Mouse (Mus musculus) forebrain, embryonic 14.5 days (tissue): ENCODE measurements at regions not wholly inside any gene's neighbourhood (a gene's known extent, or its start where the extent isn't known, plus 50 kb on each side); places are given as distances from the start of the nearest gene placed in this dataset.

Experiments
- ATAC-seq: fragments of 200-750 bp; cut with Nextera tagmentation; 2 replicates; pipeline ENCODE4 v1.8.0; 2017; ENCODE audit warnings: mild to moderate bottlenecking, moderate library complexity
- DNase-seq: peaks from one replicate; pipeline ENCODE4 v3.0.0-alpha.2; 2015; ENCODE audit warnings: low spot score
- H3K27ac ChIP-seq: fragments of 300-500 bp; sonication (generic); 2 replicates; pipeline ENCODE4 v1.5.1; 2014; ENCODE audit warnings: low read depth, mild to moderate bottlenecking, control low read depth, low read length, moderate library complexity
- H3K27me3 ChIP-seq: fragments of 300-500 bp; sonication (generic); replicated peaks from 2 replicates; pipeline ENCODE4 v1.6.1; 2014; ENCODE audit warnings: low read length, control low read depth, mixed read lengths; ENCODE audit not compliant: control insufficient read depth, insufficient read depth
- H3K36me3 ChIP-seq: fragments of 300-500 bp; sonication (generic); 2 replicates; pipeline ENCODE4 v1.6.1; 2014; ENCODE audit warnings: low read length, control low read depth; ENCODE audit not compliant: control insufficient read depth, insufficient read depth
- H3K4me1 ChIP-seq: fragments of 300-500 bp; sonication (generic); 2 replicates; pipeline ENCODE4 v1.6.1; 2014; ENCODE audit warnings: antibody characterized with exemption, low read length, control low read depth; ENCODE audit not compliant: control insufficient read depth, insufficient read depth
- H3K4me2 ChIP-seq: fragments of 300-500 bp; sonication (generic); 2 replicates; pipeline ENCODE4 v1.6.1; 2014; ENCODE audit warnings: mild to moderate bottlenecking, control low read depth, low read length
- H3K4me3 ChIP-seq: fragments of 300-500 bp; sonication (generic); 2 replicates; pipeline ENCODE4 v1.5.1; 2014; ENCODE audit warnings: low read depth, low read length, control low read depth
- H3K9ac ChIP-seq: fragments of 300-500 bp; sonication (generic); 2 replicates; pipeline ENCODE4 v1.6.1; 2014; ENCODE audit warnings: mild to moderate bottlenecking, low read length, control low read depth, moderate library complexity
- H3K9me3 ChIP-seq: fragments of 300-500 bp; sonication (generic); replicated peaks from 2 replicates; pipeline ENCODE4 v1.6.1; 2016; ENCODE audit warnings: low read length, control low read depth, mixed read lengths; ENCODE audit not compliant: control insufficient read depth
- WGBS: fragments of 180-500 bp; shearing (Covaris S2); extraction: QIAGEN DNeasy Blood & Tissue Kit; methylation state at CpG from one replicate; pipeline ENCODE4 v1.1.7; 2014; 5-methylcytosine and 5-hydroxymethylcytosine counted together

DNA sequence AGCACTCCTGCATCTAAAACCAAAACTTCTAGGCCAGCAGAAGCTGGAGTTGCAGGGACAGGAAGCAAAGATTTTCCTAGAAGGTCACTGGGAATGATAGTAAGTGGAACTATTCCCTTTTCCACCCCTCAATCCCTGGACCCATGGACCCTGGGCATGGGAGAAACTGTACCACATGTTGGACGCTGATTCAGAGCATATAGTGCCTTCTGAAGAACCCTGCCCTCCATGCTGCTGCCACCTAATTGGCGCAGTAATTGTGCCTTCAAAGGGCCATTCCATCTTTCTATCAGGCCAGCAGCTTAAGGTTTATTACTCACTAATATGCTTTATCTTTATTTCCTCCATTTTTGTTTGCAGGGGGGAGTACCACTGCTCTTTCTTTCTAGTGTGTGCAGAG, 516.8 kb downstream of the Plekhb2 start:
- WGBS, result 86% methylated on average over 2 of the region's 2 CpGs
- Histone ChIP-seq H3K9me3 (no peaks in the 10 kb centered on the region), H3K36me3 (no peaks in the 10 kb centered on the region), H3K27me3 (no peaks in the 10 kb centered on the region), H3K4me3 (no peak overlapping the region), H3K27ac (no peak overlapping the region), H3K9ac (no peak overlapping the region), H3K4me2 (no peak overlapping the region), H3K4me1 (no peaks in the 10 kb centered on the region)
- no peak for DNase-seq
- no peak for ATAC-seq

DNA sequence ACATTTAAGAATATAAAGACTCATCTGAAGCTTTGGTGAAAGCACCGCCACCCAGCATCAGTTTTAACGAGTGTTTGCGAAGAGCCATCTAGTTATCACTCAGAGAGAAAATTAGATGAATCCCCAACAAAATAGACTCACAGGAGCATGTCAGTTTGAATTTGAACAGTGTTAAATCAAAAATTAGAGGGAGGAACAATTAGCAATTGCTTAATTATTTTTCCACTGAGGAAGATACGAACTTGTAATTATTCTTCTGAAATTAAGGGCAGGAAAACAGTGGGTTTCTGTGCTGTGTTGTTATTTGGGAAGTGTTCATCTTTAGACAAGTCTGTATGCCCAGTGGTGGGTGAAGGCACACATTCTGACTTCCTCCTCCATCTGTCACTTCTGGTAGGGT, 523.0 kb downstream of the Plekhb2 start:
- Histone ChIP-seq H3K4me2 (no peak overlapping the region), H3K36me3 (no peaks in the 10 kb centered on the region), H3K4me3 (no peak overlapping the region), H3K9ac (no peak overlapping the region), H3K27ac (no peak overlapping the region), H3K9me3 (no peaks in the 10 kb centered on the region), H3K4me1 (no peaks in the 10 kb centered on the region), H3K27me3 (no peaks in the 10 kb centered on the region)
- DNase-seq (no peak), ATAC-seq (no peak)
- 63% methylated on average over 4 of the region's 4 CpGs for WGBS

DNA sequence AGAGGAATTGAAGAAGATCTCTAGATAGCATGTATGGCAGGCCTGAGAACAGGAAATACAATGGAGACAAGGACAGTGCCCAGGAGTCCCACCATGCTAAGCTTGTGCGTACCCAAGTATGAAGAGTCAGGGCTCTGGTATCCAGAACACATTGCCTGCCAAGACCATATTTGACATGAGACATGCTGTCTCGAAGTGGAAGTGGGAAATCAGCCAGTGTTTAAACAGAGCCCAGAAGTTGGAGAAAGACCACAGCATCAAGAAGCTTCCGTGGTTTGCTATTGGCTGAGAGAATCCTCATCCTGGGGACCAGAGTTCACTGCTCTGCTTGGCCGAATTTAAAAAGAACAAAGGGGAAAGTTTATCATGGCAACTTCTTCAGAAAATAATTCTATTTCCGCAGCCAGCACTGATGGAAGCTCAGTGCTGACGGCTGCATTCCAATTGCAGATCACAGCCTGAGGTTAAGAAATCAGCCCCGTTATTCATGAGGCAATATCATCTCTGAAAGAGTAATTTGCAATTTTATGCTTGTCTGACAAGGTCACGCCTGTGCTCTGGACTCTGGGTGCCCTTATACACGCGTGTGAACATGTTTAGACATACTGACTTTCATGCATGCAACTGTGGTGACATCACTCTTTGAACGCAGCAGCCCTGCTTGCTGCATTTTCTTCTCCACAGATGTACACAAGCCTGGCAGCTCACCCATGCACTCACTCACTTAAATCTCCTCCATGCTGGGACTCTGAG, 531.0 kb downstream of the Plekhb2 start:
- H3K9ac ChIP-seq, result no peak overlapping the region
- no peak overlapping the region for H3K4me3 ChIP-seq
- no peak overlapping the region for H3K4me2 ChIP-seq
- DNase-seq (no peak), ATAC-seq (no peak)
- no peak overlapping the region for H3K27ac ChIP-seq
- no peaks in the 10 kb centered on the region for H3K9me3 ChIP-seq
- WGBS, result 84% methylated on average over 11 of the region's 11 CpGs
- no peaks in the 10 kb centered on the region for H3K36me3 ChIP-seq
- H3K4me1 ChIP-seq, result no peaks in the 10 kb centered on the region
- no peaks in the 10 kb centered on the region for H3K27me3 ChIP-seq

DNA sequence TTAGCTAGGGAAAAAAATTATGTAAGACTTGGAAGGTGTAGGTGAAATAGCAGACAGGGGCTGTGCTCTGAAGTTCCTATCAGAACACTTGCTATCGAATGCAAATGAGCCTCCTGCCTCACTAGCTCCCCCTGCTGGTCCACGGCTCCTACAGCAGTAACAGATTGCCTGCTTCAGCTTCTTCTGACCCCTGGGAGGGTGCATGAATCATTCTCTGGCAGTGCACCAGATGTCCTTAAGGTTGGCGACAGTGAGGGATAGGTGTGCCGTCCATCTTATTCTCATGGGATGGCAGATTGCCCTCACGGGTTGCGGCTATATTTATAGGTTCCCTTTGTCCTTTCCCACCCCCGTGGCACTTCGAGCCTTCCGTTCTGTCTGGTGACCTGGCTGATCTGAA, 535.7 kb downstream of the Plekhb2 start:
- Histone ChIP-seq H3K9ac (no peak overlapping the region), H3K27me3 (no peaks in the 10 kb centered on the region), H3K27ac (no peak overlapping the region), H3K4me3 (no peak overlapping the region), H3K36me3 (no peaks in the 10 kb centered on the region), H3K4me1 (no peaks in the 10 kb centered on the region), H3K4me2 (no peak overlapping the region), H3K9me3 (no peaks in the 10 kb centered on the region)
- ATAC-seq, result peak; percentile 20; the same call in 1 of the 2 replicates
- peak; percentile 69 for DNase-seq
- WGBS, result 55% methylated on average over 9 of the region's 9 CpGs

DNA sequence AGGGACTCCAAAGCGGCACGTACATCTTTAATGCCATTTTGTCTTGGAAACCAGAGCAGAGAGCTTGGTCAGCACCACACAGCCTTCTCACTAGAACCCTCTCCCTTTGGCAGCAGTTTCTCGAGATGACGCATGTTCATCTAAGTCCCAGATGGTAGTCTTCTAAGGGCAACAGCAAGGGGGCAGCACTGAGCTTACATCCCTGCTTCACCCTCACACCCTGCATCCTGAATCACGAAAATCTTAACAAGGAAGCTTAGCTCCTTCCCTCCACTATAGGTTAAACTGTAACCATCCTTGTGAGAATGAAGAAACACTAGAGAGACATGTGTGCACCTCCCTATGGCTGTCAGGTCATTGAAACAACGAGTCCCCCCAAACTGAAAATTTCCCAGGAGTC, 538.4 kb downstream of the Plekhb2 start:
- WGBS, result 36% methylated on average over 6 of the region's 6 CpGs
- DNase-seq (peak; percentile 68), ATAC-seq (0 out of 2 replicates have a peak, but pooled peaks have one; percentile 50)
- Histone ChIP-seq H3K4me3 (no peak overlapping the region), H3K9me3 (no peaks in the 10 kb centered on the region), H3K4me2 (no peak overlapping the region), H3K27me3 (no peaks in the 10 kb centered on the region), H3K36me3 (no peaks in the 10 kb centered on the region), H3K27ac (no peak overlapping the region), H3K9ac (no peak overlapping the region), H3K4me1 (no peaks in the 10 kb centered on the region)

DNA sequence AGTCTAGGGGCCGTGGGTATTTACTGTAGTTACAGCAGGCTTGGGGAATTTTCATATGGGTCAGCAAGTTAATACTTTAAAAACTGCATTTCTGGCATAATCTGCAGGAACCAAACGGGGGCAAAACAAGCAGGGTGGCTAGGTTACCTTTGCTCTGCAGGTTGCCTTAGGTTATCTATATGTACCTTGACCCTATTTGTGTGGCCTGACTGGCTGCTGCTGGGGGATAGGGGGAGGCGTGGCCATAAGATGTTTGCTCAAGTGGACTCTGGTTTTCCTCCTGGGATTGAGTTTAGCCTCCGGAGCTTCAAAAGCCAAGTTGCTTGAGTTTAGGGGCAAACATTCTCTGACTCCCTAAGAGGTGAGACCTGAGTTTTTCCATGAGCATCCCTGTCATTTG, 540.6 kb downstream of the Plekhb2 start:
- H3K4me2 ChIP-seq, result no peak overlapping the region
- H3K9me3 ChIP-seq, result no peaks in the 10 kb centered on the region
- no peak overlapping the region for H3K27ac ChIP-seq
- DNase-seq (no peak), ATAC-seq (no peak)
- no peak overlapping the region for H3K9ac ChIP-seq
- H3K4me1 ChIP-seq, result no peaks in the 10 kb centered on the region
- H3K27me3 ChIP-seq, result no peaks in the 10 kb centered on the region
- H3K36me3 ChIP-seq, result no peaks in the 10 kb centered on the region
- WGBS, result 91% methylated on average over 4 of the region's 4 CpGs
- H3K4me3 ChIP-seq, result no peak overlapping the region

DNA sequence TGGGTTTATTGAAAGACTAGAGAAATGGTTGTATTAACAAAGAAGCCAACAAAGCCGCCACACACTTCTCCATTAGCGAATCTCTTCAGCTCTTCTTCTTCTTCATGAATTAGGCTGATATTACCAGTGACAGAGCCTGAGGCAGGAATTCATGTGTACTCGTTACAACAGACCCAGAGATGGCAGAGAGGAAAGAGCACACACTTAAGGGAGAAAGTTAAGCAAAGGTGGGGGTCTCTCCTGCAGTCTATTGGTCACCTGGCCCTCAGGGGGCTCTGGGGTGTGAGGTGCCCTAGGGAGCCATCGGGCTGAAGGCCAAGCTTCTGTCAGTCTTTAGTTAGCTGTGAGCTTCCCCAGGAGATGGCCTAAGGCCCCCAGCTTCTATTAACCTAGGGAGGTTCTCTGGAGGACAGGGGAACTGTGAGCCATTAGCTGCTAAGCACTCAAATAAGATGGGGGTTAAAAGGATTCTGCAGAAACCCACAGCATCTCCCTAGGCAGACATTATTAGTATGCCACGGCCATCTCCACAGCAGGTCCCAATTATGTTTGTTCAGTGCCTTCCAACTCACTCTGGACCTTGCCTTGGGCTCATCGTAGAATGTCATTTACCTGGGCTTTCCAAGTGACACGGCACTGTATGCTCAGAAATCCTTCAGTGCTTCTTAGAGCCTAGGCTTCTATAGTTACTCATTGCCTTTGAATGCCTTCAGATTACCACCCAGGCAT, 541.2 kb downstream of the Plekhb2 start:
- WGBS, result 73% methylated on average over 7 of the region's 7 CpGs
- Histone ChIP-seq H3K4me1 (no peaks in the 10 kb centered on the region), H3K27ac (no peak overlapping the region), H3K4me2 (no peak overlapping the region), H3K36me3 (no peaks in the 10 kb centered on the region), H3K9me3 (no peaks in the 10 kb centered on the region), H3K9ac (no peak overlapping the region), H3K27me3 (no peaks in the 10 kb centered on the region), H3K4me3 (no peak overlapping the region)
- no peak for DNase-seq
- ATAC-seq, result no peak

DNA sequence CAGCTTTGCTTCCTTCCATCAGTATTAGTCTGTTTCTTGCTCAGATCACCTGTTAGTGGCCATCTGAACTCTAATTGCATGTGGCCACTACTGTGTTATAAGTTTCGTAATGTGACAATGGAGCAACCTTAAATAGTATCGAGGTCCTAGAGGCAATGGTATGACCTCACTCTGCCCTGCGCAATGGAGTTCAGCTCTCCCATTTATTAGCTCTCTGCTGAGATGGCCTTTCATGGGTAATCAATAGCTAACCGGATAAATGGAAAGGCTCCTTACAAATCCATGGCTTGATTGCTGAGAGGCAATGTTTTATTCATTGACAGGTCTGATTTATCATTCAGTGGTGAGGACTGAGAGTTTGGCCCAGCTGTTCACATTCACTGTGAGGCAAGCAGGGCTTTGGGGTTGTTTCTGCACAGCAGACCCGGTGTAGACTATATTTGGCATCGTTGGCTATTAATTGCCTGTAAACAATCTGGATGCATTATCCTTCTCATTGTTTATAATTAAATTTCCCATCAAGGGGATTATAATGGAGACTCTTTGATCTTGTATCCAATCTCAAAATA, 543.9 kb downstream of the Plekhb2 start:
- Histone ChIP-seq H3K27me3 (no peaks in the 10 kb centered on the region), H3K36me3 (no peaks in the 10 kb centered on the region), H3K4me2 (no peak overlapping the region), H3K4me3 (no peak overlapping the region), H3K27ac (no peak overlapping the region), H3K9ac (no peak overlapping the region), H3K9me3 (no peaks in the 10 kb centered on the region), H3K4me1 (no peaks in the 10 kb centered on the region)
- 53% methylated on average over 6 of the region's 6 CpGs for WGBS
- no peak for DNase-seq
- no peak for ATAC-seq
